Mouse (Mus musculus) C2C12 (cell line): ENCODE measurements at regions not wholly inside any gene's neighbourhood (a gene's known extent, or its start where the extent isn't known, plus 50 kb on each side); places are given as distances from the start of the nearest gene placed in this dataset.

Source experiments
- CTCF ChIP-seq: IDR thresholded peaks from one replicate; pipeline ENCODE4 v1.5.1; 2011; ENCODE audit not compliant: control insufficient read depth, insufficient read depth, insufficient read length
- MAX ChIP-seq: IDR thresholded peaks from one replicate; pipeline ENCODE4 v1.6.1; 2011; ENCODE audit warnings: mild to moderate bottlenecking, control low read depth
- MYOD1 ChIP-seq: IDR thresholded peaks from one replicate; pipeline ENCODE4 v1.6.1; 2011; ENCODE audit warnings: low read depth; ENCODE audit not compliant: control insufficient read depth, insufficient read length
- USF1 ChIP-seq: IDR thresholded peaks from one replicate; pipeline ENCODE4 v1.6.1; 2011; ENCODE audit warnings: low read depth, mild to moderate bottlenecking, control low read depth, moderate library complexity

GRCm38 (mm10) chr6:51330069-51330706 is 102.3 kb upstream of the Nfe2l3 start:
- TF ChIP-seq USF1 (no peak), CTCF (no peak), MAX (no peak), MYOD1 (no peak)
